Mouse (Mus musculus): ENCODE results near the gene Ank. TPM values are rescaled to one million over a fixed set of nuclear protein-coding genes. Genes with fewer than 3 reads are reported as not detected.
A peak's percentile ranks its signal among the peaks of the same experiment; 100 is the strongest.

The Ank gene
- polyA plus RNA-seq, 1 experiment from 2014 or later: 15.0 TPM

- H3K27me3 ChIP-seq (ENCODE audit: control insufficient read depth, insufficient read depth, low read length): no peaks in the 10 kb centered on the region
- WGBS: 60% methylated on average over 8 of the region's 8 CpGs
- H3K4me1 ChIP-seq (ENCODE audit: control insufficient read depth, insufficient read depth, low read length): peaks cover 11% of the 10 kb centered on the region
- H3K9ac ChIP-seq (replicated peaks; ENCODE audit: low read length): no peak overlapping the region
- H3K27ac ChIP-seq (replicated peaks; ENCODE audit: low read depth, low read length): peak overlapping the region; percentile 10; the same call in 1 of the 2 replicates
- H3K4me3 ChIP-seq (replicated peaks; ENCODE audit: low read depth, low read length): no peak overlapping the region
- H3K4me2 ChIP-seq (ENCODE audit: low read length): no peak overlapping the region
- ATAC-seq (ENCODE audit: low FRiP score, low TSS enrichment): no peak
- H3K36me3 ChIP-seq (ENCODE audit: control insufficient read depth, insufficient read depth, low read length): no peaks in the 10 kb centered on the region
- no peak for DNase-seq
- H3K9me3 ChIP-seq (ENCODE audit: control insufficient read depth, low read length): no peaks in the 10 kb centered on the region
Observed at GRCm38 (mm10) chr15:27487059-27487458, 20.6 kb downstream of the Ank start.

- H3K4me1 ChIP-seq (ENCODE audit: control insufficient read depth, insufficient read depth, low read length): peaks cover 11% of the 10 kb centered on the region
- H3K9me3 ChIP-seq (ENCODE audit: control insufficient read depth, low read length): no peaks in the 10 kb centered on the region
- H3K27me3 ChIP-seq (ENCODE audit: control insufficient read depth, insufficient read depth, low read length): no peaks in the 10 kb centered on the region
- H3K36me3 ChIP-seq (ENCODE audit: control insufficient read depth, insufficient read depth, low read length): no peaks in the 10 kb centered on the region
- no peak overlapping the region; the same call in 1 of the 2 replicates for H3K9ac ChIP-seq (replicated peaks; ENCODE audit: low read length)
- no peak for ATAC-seq (ENCODE audit: low FRiP score, low TSS enrichment)
- H3K27ac ChIP-seq (replicated peaks; ENCODE audit: low read depth, low read length): no peak overlapping the region; the same call in 1 of the 2 replicates
- DNase-seq: peak; percentile 48
- H3K4me3 ChIP-seq (replicated peaks; ENCODE audit: low read depth, low read length): no peak overlapping the region
- WGBS: 38% methylated on average over 10 of the region's 10 CpGs
- H3K4me2 ChIP-seq (ENCODE audit: low read length): no peak overlapping the region
Observed at GRCm38 (mm10) chr15:27488042-27488441, 21.6 kb downstream of the Ank start.

- no peak overlapping the region for H3K9ac ChIP-seq (replicated peaks; ENCODE audit: low read length)
- H3K27me3 ChIP-seq (ENCODE audit: control insufficient read depth, insufficient read depth, low read length): no peaks in the 10 kb centered on the region
- H3K4me1 ChIP-seq (ENCODE audit: control insufficient read depth, insufficient read depth, low read length): peaks cover 7% of the 10 kb centered on the region
- H3K4me2 ChIP-seq (ENCODE audit: low read length): no peak overlapping the region
- WGBS: 54% methylated on average over 9 of the region's 9 CpGs
- DNase-seq (no peak), ATAC-seq (ENCODE audit: low FRiP score, low TSS enrichment) (no peak)
- H3K36me3 ChIP-seq (ENCODE audit: control insufficient read depth, insufficient read depth, low read length): no peaks in the 10 kb centered on the region
- no peak overlapping the region for H3K4me3 ChIP-seq (replicated peaks; ENCODE audit: low read depth, low read length)
- no peaks in the 10 kb centered on the region for H3K9me3 ChIP-seq (ENCODE audit: control insufficient read depth, low read length)
- no peak overlapping the region for H3K27ac ChIP-seq (replicated peaks; ENCODE audit: low read depth, low read length)
Observed at GRCm38 (mm10) chr15:27490676-27491075, 24.2 kb downstream of the Ank start.

- H3K4me1 ChIP-seq (ENCODE audit: control insufficient read depth, insufficient read depth, low read length): peaks cover 13% of the 10 kb centered on the region
- no peak overlapping the region for H3K4me3 ChIP-seq (replicated peaks; ENCODE audit: low read depth, low read length)
- H3K27me3 ChIP-seq (ENCODE audit: control insufficient read depth, insufficient read depth, low read length): no peaks in the 10 kb centered on the region
- ATAC-seq (ENCODE audit: low FRiP score, low TSS enrichment) (no peak), DNase-seq (no peak)
- no peaks in the 10 kb centered on the region for H3K9me3 ChIP-seq (ENCODE audit: control insufficient read depth, low read length)
- no peak overlapping the region for H3K9ac ChIP-seq (replicated peaks; ENCODE audit: low read length)
- H3K27ac ChIP-seq (replicated peaks; ENCODE audit: low read depth, low read length): no peak overlapping the region
- WGBS: 97% methylated on average over 8 of the region's 8 CpGs
- no peak overlapping the region for H3K4me2 ChIP-seq (ENCODE audit: low read length)
- no peaks in the 10 kb centered on the region for H3K36me3 ChIP-seq (ENCODE audit: control insufficient read depth, insufficient read depth, low read length)
Observed at GRCm38 (mm10) chr15:27491425-27492070, 25.1 kb downstream of the Ank start.

- no peaks in the 10 kb centered on the region for H3K27me3 ChIP-seq (ENCODE audit: control insufficient read depth, insufficient read depth, low read length)
- no peak overlapping the region for H3K9ac ChIP-seq (replicated peaks; ENCODE audit: low read length)
- H3K4me1 ChIP-seq (ENCODE audit: control insufficient read depth, insufficient read depth, low read length): peaks cover 19% of the 10 kb centered on the region
- WGBS: 95% methylated on average over 10 of the region's 10 CpGs
- ATAC-seq (ENCODE audit: low FRiP score, low TSS enrichment) (no peak), DNase-seq (no peak)
- H3K9me3 ChIP-seq (ENCODE audit: control insufficient read depth, low read length): no peaks in the 10 kb centered on the region
- no peak overlapping the region for H3K27ac ChIP-seq (replicated peaks; ENCODE audit: low read depth, low read length)
- no peaks in the 10 kb centered on the region for H3K36me3 ChIP-seq (ENCODE audit: control insufficient read depth, insufficient read depth, low read length)
- no peak overlapping the region for H3K4me3 ChIP-seq (replicated peaks; ENCODE audit: low read depth, low read length)
- no peak overlapping the region for H3K4me2 ChIP-seq (ENCODE audit: low read length)
Observed at GRCm38 (mm10) chr15:27492156-27492555, 25.7 kb downstream of the Ank start.

- H3K4me1 ChIP-seq (ENCODE audit: control insufficient read depth, insufficient read depth, low read length): peaks cover 19% of the 10 kb centered on the region
- H3K9ac ChIP-seq (replicated peaks; ENCODE audit: low read length): no peak overlapping the region
- H3K4me3 ChIP-seq (replicated peaks; ENCODE audit: low read depth, low read length): no peak overlapping the region
- H3K27ac ChIP-seq (replicated peaks; ENCODE audit: low read depth, low read length): no peak overlapping the region
- WGBS: 37% methylated on average over 1 of the region's 1 CpGs
- H3K4me2 ChIP-seq (ENCODE audit: low read length): no peak overlapping the region
- no peaks in the 10 kb centered on the region for H3K27me3 ChIP-seq (ENCODE audit: control insufficient read depth, insufficient read depth, low read length)
- H3K36me3 ChIP-seq (ENCODE audit: control insufficient read depth, insufficient read depth, low read length): no peaks in the 10 kb centered on the region
- H3K9me3 ChIP-seq (ENCODE audit: control insufficient read depth, low read length): no peaks in the 10 kb centered on the region
- DNase-seq (no peak), ATAC-seq (ENCODE audit: low FRiP score, low TSS enrichment) (no peak)
Observed at GRCm38 (mm10) chr15:27492734-27493133, 26.3 kb downstream of the Ank start.

- WGBS: 45% methylated on average over 10 of the region's 10 CpGs
- DNase-seq (no peak), ATAC-seq (ENCODE audit: low FRiP score, low TSS enrichment) (no peak)
Observed at GRCm38 (mm10) chr15:27493516-27493915, 27.0 kb downstream of the Ank start.

GRCm38 (mm10) chr15:27495981-27496401, 29.5 kb downstream of the Ank start:
- Histone ChIP-seq H3K9me3 (ENCODE audit: control insufficient read depth, low read length) (no peaks in the 10 kb centered on the region), H3K27me3 (ENCODE audit: control insufficient read depth, insufficient read depth, low read length) (no peaks in the 10 kb centered on the region), H3K4me2 (ENCODE audit: low read length) (no peak overlapping the region), H3K27ac (replicated peaks; ENCODE audit: low read depth, low read length) (no peak overlapping the region), H3K36me3 (ENCODE audit: control insufficient read depth, insufficient read depth, low read length) (no peaks in the 10 kb centered on the region), H3K4me3 (replicated peaks; ENCODE audit: low read depth, low read length) (no peak overlapping the region), H3K4me1 (ENCODE audit: control insufficient read depth, insufficient read depth, low read length) (peaks cover 15% of the 10 kb centered on the region), H3K9ac (replicated peaks; ENCODE audit: low read length) (no peak overlapping the region)
- ATAC-seq (ENCODE audit: low FRiP score, low TSS enrichment): no peak
- no peak for DNase-seq
- 47% methylated on average over 5 of the region's 5 CpGs for WGBS

More at GRCm38 (mm10) chr15:27493516-27493915, 27.0 kb downstream of the Ank start:
- H3K27ac ChIP-seq (replicated peaks; ENCODE audit: low read depth, low read length): no peak overlapping the region
- no peaks in the 10 kb centered on the region for H3K36me3 ChIP-seq (ENCODE audit: control insufficient read depth, insufficient read depth, low read length)
- peaks cover 15% of the 10 kb centered on the region for H3K4me1 ChIP-seq (ENCODE audit: control insufficient read depth, insufficient read depth, low read length)
- H3K27me3 ChIP-seq (ENCODE audit: control insufficient read depth, insufficient read depth, low read length): no peaks in the 10 kb centered on the region
- H3K4me3 ChIP-seq (replicated peaks; ENCODE audit: low read depth, low read length): no peak overlapping the region
- no peak overlapping the region for H3K4me2 ChIP-seq (ENCODE audit: low read length)
- no peaks in the 10 kb centered on the region for H3K9me3 ChIP-seq (ENCODE audit: control insufficient read depth, low read length)
- H3K9ac ChIP-seq (replicated peaks; ENCODE audit: low read length): no peak overlapping the region

- ATAC-seq (ENCODE audit: low FRiP score, low TSS enrichment) (no peak), DNase-seq (no peak)
- no peak overlapping the region for H3K4me3 ChIP-seq (replicated peaks; ENCODE audit: low read depth, low read length)
- WGBS: 59% methylated on average over 11 of the region's 11 CpGs
- no peak overlapping the region for H3K27ac ChIP-seq (replicated peaks; ENCODE audit: low read depth, low read length)
- H3K36me3 ChIP-seq (ENCODE audit: control insufficient read depth, insufficient read depth, low read length): no peaks in the 10 kb centered on the region
- H3K4me2 ChIP-seq (ENCODE audit: low read length): no peak overlapping the region
- no peaks in the 10 kb centered on the region for H3K27me3 ChIP-seq (ENCODE audit: control insufficient read depth, insufficient read depth, low read length)
- no peaks in the 10 kb centered on the region for H3K9me3 ChIP-seq (ENCODE audit: control insufficient read depth, low read length)
- H3K9ac ChIP-seq (replicated peaks; ENCODE audit: low read length): no peak overlapping the region
- peaks cover 15% of the 10 kb centered on the region for H3K4me1 ChIP-seq (ENCODE audit: control insufficient read depth, insufficient read depth, low read length)
Observed at GRCm38 (mm10) chr15:27496596-27497299, 30.3 kb downstream of the Ank start.
